Mouse (Mus musculus): ENCODE results near the gene Lin7a.

The Lin7a gene

GRCm38 (mm10) chr10:107251801-107252502 is 19.5 kb upstream of the Lin7a start:
- in situ Hi-C loops (cut with MboI, MseI), result no loop called here

GRCm38 (mm10) chr10:107252503-107252815 is 19.0 kb upstream of the Lin7a start:
- in situ Hi-C loops (cut with MboI, MseI), result no loop called here

GRCm38 (mm10) chr10:107253191-107253965 is 18.1 kb upstream of the Lin7a start:
- in situ Hi-C loops (cut with MboI, MseI), result no loop called here

DNA sequence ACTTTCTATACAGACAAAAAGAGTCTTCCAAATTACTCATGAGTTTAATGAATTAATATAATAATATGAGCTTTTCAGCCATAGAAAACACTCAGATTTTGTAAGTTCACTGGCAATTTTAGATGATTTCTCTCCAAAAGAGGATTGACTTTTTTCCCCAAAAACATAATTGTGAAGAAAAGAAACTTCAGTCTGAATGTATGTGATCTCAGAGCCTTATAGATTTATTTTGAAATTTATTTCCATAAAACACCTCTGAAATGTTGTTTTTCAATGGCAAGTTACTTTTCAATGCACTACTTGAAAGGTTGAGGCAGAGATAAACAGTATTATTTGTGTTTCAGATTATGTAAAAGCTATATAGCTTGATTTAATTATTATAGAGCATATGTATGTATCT is 16.8 kb upstream of the Lin7a start:
- in situ Hi-C loops (cut with MboI, MseI), result no loop called here

DNA sequence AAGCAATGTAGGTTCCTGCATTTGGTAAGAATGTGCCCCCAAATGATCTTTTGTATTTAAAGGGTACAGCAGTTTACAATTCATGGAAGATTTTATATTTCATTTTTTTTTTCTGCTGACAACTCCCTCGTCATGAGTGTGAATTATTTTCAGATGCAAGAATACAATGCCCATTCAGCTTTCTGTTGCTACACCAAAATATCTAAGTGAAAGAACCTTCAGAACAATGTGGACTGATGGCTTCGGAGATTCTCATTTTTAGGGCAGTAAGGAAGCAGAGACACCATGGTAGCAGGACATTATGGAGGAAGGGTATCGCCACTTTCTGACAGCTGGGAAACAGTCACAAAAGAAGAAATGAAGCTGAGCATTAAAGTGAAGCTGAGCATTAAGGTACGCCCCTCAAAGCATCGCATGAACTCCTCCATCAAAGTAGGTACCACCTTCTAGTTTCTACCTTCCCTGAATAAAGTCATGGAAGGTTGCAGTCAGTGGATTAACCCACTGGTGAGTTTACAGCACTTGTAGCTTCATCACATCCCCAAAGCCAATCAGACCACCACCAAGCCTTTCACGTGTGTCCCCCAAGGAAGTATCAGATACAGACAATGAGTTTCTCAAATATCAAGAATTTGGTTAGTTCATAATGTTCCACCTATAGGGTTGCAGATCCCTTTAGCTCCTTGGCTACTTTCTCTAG is 16.0 kb upstream of the Lin7a start:
- in situ Hi-C loops (cut with MboI, MseI), result no loop called here

DNA sequence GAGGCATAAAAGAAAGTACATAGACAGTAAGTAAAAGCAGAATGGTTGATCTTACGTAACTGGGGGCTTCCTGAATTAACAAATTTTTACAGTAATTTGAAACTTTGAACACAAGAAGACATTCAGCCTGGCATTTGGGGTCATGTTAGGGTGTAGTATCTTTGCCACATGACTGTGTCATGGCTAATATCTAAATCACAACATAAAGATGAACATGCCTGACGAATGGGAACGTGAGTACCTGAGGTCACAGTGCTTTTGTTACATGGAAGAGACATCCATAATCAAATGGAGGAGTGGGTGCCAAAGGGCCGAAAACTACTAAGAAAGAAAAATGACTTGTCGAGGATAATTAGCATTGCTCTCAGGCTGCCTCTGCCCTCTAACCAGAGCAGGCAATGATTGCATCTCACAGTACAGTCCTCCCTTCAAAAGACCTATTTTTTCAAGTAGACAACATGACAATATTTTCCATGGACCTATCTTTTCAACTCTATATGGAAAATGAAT is 15.0 kb upstream of the Lin7a start:
- in situ Hi-C loops (cut with MboI, MseI), result no loop called here

DNA sequence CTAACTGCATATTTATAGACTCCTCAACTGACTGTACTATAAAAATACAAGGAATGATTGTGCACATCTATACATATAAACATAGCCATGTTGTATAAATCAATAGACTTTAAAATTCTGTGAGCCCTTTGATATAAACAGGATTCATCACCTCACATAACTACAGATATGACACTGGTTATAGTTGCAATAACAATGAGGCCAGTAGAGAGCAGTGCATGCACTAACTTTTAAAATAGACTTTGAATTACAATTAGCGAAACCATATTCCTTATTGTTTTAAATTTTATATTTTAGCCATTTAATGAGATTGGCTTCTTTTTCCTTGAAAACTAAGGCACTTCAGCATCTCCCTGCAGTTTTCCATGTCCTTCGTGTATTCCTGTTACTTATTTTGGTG is 11.1 kb upstream of the Lin7a start:
- in situ Hi-C loops (cut with MboI, MseI), result no loop called here

GRCm38 (mm10) chr10:107272131-107272803 is 781 bp downstream of the Lin7a start:
- in situ Hi-C loops (cut with MboI, MseI), result no loop called here

DNA sequence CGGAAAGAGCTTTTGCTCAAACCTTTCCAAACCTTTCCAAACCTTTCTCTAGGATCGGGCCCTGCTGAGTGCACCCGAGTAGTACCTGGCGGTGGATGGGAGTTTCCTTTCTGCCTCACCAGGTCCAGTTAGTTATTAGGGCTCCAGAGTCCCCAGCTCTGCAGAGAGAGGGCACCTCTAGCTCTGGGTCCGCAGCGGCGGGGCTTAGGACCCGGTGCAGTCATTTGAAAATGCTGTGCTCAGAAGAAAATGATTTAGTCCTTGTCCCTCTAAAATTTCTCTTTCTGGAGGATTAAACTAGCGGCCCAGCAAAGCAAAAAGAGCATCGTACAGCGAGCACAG is 1.3 kb downstream of the Lin7a start:
- in situ Hi-C loops (cut with MboI, MseI), result no loop called here

DNA sequence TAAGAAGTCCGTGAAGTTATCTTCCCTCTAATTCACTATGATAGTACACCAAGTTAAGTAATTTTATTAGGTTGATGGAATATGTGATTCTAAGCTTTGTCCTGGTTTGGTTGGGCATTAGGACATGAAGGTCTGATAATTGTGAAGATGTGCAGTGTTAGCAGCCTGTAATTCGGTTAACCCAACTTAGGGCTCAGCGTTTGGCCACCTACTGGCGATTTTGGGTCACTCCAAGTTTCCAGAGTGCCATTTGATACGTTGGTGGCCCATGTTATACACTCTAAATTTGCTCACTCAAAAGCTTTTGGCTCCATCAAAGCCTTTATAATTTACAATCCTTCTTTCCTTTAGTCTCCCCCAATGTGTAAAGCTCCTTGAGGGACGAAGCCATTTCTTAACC is 2.4 kb downstream of the Lin7a start:
- in situ Hi-C loops (cut with MboI, MseI), result no loop called here

GRCm38 (mm10) chr10:107274785-107275184 is 3.3 kb downstream of the Lin7a start:
- in situ Hi-C loops (cut with MboI, MseI), result no loop called here

- in situ Hi-C loops (cut with MboI, MseI), result no loop called here
These were observed 5.2 kb downstream of the Lin7a start for GRCm38 (mm10) chr10:107276647-107277046.

DNA sequence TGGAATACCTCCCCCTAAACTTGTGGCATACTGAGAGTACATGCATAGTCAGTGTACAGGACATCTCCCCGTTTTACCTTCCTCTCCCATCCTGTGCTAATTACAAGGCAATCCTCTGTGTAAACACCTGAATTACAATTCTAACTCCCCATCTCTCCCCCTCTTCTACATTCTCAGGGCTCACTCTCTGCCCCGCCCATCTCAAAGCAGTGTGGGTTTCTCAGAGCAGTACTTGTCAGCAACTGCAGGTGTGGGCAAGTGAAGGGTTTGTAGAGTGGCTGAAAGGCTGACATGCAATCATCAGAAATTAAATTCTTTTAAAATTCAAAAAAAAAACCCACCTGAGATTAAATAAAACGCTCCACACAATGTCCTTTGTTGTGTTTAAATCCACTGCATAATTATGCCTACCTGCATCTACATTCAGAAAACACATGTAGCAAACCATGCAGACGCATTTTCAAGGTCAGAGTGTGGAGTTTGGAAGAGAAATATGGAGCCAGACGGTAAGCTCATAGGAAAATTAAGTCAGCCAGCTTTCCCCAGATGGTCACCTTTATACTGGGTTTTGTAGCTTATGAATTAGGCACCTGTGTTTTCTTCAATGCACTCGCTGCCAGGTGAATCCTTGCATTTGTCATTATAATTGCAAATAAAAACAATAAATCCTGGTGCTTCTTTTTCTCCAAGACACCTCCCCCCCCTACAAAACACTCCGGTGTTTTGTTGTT is 22.6 kb downstream of the Lin7a start:
- in situ Hi-C loops (cut with MboI, MseI), result no loop called here

GRCm38 (mm10) chr10:107300587-107301248 is 29.2 kb downstream of the Lin7a start:
- in situ Hi-C loops (cut with MboI, MseI), result no loop called here

DNA sequence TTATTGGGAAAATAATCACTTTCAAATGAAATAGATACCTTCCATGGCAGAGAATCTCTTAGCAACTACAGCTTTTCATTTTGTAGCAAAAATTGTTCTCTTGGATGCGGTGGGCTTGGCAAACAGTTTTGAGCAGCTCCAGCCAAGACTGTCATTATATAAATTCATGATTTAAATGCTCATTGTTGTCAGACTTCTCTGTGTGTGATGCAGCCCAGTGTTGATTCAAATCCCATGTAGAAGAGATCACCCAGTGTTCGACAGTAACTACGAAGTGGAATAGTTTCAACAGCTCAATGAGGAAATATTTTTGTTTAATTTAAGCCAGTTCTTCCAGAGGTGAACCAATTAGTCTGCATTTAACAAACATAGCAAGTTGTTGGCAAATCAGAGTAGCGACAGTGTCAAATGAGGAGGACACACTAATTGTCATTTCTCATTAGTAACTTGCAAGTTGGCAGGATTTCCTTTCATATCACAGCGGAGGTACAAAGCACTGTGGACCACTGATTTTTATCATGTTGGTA is 39.5 kb downstream of the Lin7a start:
- in situ Hi-C loops (cut with MboI, MseI), result no loop called here

- in situ Hi-C loops (cut with MboI, MseI), result no loop called here
These were observed 41.1 kb downstream of the Lin7a start for GRCm38 (mm10) chr10:107312609-107313008.

- in situ Hi-C loops (cut with MboI, MseI), result no loop called here
These were observed 41.9 kb downstream of the Lin7a start for GRCm38 (mm10) chr10:107313395-107313794.

- in situ Hi-C loops (cut with MboI, MseI), result no loop called here
These were observed 43.8 kb downstream of the Lin7a start for GRCm38 (mm10) chr10:107315251-107315650.

GRCm38 (mm10) chr10:107315681-107316080 is 44.2 kb downstream of the Lin7a start:
- in situ Hi-C loops (cut with MboI, MseI), result no loop called here

GRCm38 (mm10) chr10:107316100-107316499 is 44.6 kb downstream of the Lin7a start:
- in situ Hi-C loops (cut with MboI, MseI), result no loop called here

DNA sequence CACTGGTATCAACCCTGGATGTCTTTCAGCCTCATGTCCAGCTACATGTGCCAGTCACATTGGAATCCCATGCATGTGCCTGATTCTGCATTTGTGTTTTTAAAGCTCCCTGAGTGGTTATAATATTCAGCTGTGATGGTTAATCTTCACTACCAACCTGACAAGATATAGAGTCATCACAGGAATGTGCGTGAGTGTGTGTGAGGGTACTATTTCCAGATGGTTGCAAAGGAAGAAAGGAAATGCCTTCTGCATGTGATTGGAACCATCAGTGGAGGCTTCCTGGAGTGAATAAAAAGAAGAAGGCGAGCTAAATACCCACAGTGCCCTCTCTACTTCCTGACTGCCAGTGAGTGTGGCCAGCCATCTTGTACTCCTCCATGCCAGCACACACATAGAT is 48.2 kb downstream of the Lin7a start:
- in situ Hi-C loops (cut with MboI, MseI), result no loop called here
